Mouse (Mus musculus): Measurements from ENCODE around the gene Cxcl14. TPM values are rescaled to one million over a fixed set of nuclear protein-coding genes. Genes with fewer than 3 reads are reported as not detected.

The Cxcl14 gene
- total and polyA plus RNA-seq, 2 experiments from 2014 or later = 32.7 to 34.1 TPM

DNA sequence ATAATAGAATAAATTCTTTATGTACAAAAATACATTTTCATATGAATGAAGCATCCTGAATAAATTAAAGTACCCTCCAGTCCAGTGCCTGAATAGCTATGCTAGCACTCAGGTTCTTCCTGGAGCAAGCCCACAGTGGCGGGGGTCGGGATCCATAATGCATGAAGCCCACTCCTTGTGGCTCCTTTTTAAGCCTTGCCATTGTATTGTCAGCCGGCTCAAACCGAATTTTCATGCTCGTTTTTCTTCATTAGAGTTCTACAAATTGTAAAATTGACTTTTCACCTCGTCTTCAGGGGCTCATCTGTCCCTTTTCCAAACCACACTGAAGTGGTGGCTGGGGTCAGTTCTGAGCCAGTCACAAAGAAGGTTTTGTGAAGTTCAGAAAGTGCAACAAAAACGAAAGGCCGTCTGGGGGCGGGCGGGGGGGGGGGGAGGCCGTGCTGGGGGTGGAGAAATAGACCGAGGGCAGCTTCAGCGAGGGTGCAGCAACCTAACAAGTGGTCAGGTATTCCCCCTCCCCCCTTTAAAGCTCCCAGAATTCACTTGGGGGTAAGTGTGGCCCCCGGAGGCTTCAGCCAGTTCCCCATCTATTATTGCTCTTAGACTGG, 45.7 kb downstream of the Cxcl14 start:
- Histone ChIP-seq H3K36me3 (ENCODE audit: insufficient read depth, low read length) (no peaks in the 10 kb centered on the region), H3K9me3 (ENCODE audit: low read length) (no peaks in the 10 kb centered on the region), H3K4me2 (ENCODE audit: low read depth, low read length, poor library complexity, severe bottlenecking) (no peak overlapping the region), H3K9ac (replicated peaks; ENCODE audit: low read length, poor library complexity, severe bottlenecking) (no peak overlapping the region), H3K4me1 (ENCODE audit: insufficient read depth, low read length) (no peaks in the 10 kb centered on the region), H3K4me3 (ENCODE audit: low read depth, low read length) (no peak overlapping the region), H3K27ac (ENCODE audit: low read depth, low read length) (no peak overlapping the region), H3K27me3 (ENCODE audit: insufficient read depth, low read length) (peaks cover 89% of the 10 kb centered on the region)
- no peak for TF ChIP-seq CTCF (IDR thresholded peaks at IDR 0.05)
- DNase-seq (ENCODE audit: low spot score) = no peak
- 1% methylated on average over 13 of the region's 14 CpGs for WGBS
- ATAC-seq (ENCODE audit: low FRiP score) = no peak

- no peak for TF ChIP-seq CTCF (IDR thresholded peaks at IDR 0.05)
- H3K27me3 ChIP-seq (ENCODE audit: insufficient read depth, low read length) = peaks cover 81% of the 10 kb centered on the region
- no peak overlapping the region for H3K4me3 ChIP-seq (ENCODE audit: low read depth, low read length)
- H3K9ac ChIP-seq (replicated peaks; ENCODE audit: low read length, poor library complexity, severe bottlenecking) = no peak overlapping the region
- no peaks in the 10 kb centered on the region for H3K4me1 ChIP-seq (ENCODE audit: insufficient read depth, low read length)
- H3K4me2 ChIP-seq (ENCODE audit: low read depth, low read length, poor library complexity, severe bottlenecking) = no peak overlapping the region
- WGBS = 5% methylated on average over 13 of the region's 13 CpGs
- DNase-seq (ENCODE audit: low spot score) (no peak), ATAC-seq (ENCODE audit: low FRiP score) (no peak)
- no peaks in the 10 kb centered on the region for H3K36me3 ChIP-seq (ENCODE audit: insufficient read depth, low read length)
- no peak overlapping the region for H3K27ac ChIP-seq (ENCODE audit: low read depth, low read length)
- no peaks in the 10 kb centered on the region for H3K9me3 ChIP-seq (ENCODE audit: low read length)
Measured at GRCm38 (mm10) chr13:56249593-56250341, 46.6 kb downstream of the Cxcl14 start.

GRCm38 (mm10) chr13:56243104-56243503, 53.2 kb downstream of the Cxcl14 start:
- peaks cover 39% of the 10 kb centered on the region for H3K27me3 ChIP-seq (ENCODE audit: insufficient read depth, low read length)
- H3K4me1 ChIP-seq (ENCODE audit: insufficient read depth, low read length) = no peaks in the 10 kb centered on the region
- no peak for TF ChIP-seq CTCF (IDR thresholded peaks at IDR 0.05)
- H3K4me2 ChIP-seq (ENCODE audit: low read depth, low read length, poor library complexity, severe bottlenecking) = no peak overlapping the region
- 90% methylated on average over 5 of the region's 5 CpGs for whole genome bisulfite sequencing
- H3K27ac ChIP-seq (ENCODE audit: low read depth, low read length) = no peak overlapping the region
- H3K9ac ChIP-seq (replicated peaks; ENCODE audit: low read length, poor library complexity, severe bottlenecking) = no peak overlapping the region
- DNase-seq (ENCODE audit: low spot score) = no peak
- H3K9me3 ChIP-seq (ENCODE audit: low read length) = no peaks in the 10 kb centered on the region
- H3K4me3 ChIP-seq (ENCODE audit: low read depth, low read length) = no peak overlapping the region
- no peak for ATAC-seq (ENCODE audit: low FRiP score)
- no peaks in the 10 kb centered on the region for H3K36me3 ChIP-seq (ENCODE audit: insufficient read depth, low read length)

GRCm38 (mm10) chr13:56240012-56240770, 56.2 kb downstream of the Cxcl14 start:
- no peak overlapping the region for H3K9ac ChIP-seq (replicated peaks; ENCODE audit: low read length, poor library complexity, severe bottlenecking)
- no peaks in the 10 kb centered on the region for H3K9me3 ChIP-seq (ENCODE audit: low read length)
- no peak for TF ChIP-seq CTCF (IDR thresholded peaks at IDR 0.05)
- H3K27ac ChIP-seq (ENCODE audit: low read depth, low read length) = no peak overlapping the region
- H3K36me3 ChIP-seq (ENCODE audit: insufficient read depth, low read length) = no peaks in the 10 kb centered on the region
- no peaks in the 10 kb centered on the region for H3K4me1 ChIP-seq (ENCODE audit: insufficient read depth, low read length)
- ATAC-seq (ENCODE audit: low FRiP score) (no peak), DNase-seq (ENCODE audit: low spot score) (peak; percentile 42)
- H3K27me3 ChIP-seq (ENCODE audit: insufficient read depth, low read length) = peaks cover 32% of the 10 kb centered on the region
- WGBS = 35% methylated on average over 16 of the region's 16 CpGs
- no peak overlapping the region for H3K4me2 ChIP-seq (ENCODE audit: low read depth, low read length, poor library complexity, severe bottlenecking)
- H3K4me3 ChIP-seq (ENCODE audit: low read depth, low read length) = no peak overlapping the region

Other genes starting within 250 kb of the Cxcl14 start
- gene H2afy, start 160.2 kb downstream of the Cxcl14 start, total RNA-seq (2014; rRNA removed) = 117 and 163 TPM in 2 replicates
- 121 and 134 TPM in 2 replicates for gene H2afy, start 160.2 kb downstream of the Cxcl14 start, polyA plus RNA-seq (2015; fragmentation: Nextera tagmentation; extraction: Ambion mirVana)
- gene Tifab, start 117.7 kb downstream of the Cxcl14 start, total RNA-seq (2014; rRNA removed) = 0.49 and 0.52 TPM in 2 replicates
- 0.64 and 0.76 TPM in 2 replicates for gene Tifab, start 117.7 kb downstream of the Cxcl14 start, polyA plus RNA-seq (2015; fragmentation: Nextera tagmentation; extraction: Ambion mirVana)
- gene Neurog1, start 44.4 kb downstream of the Cxcl14 start, total RNA-seq (2014; rRNA removed) = not detected in 2 replicates
- gene Neurog1, start 44.4 kb downstream of the Cxcl14 start, polyA plus RNA-seq (2015; fragmentation: Nextera tagmentation; extraction: Ambion mirVana) = not detected in 2 replicates
- gene Gm3045, start 130.0 kb upstream of the Cxcl14 start, total RNA-seq (2014; rRNA removed) = not detected in 2 replicates
- gene Gm3045, start 130.0 kb upstream of the Cxcl14 start, polyA plus RNA-seq (2015; fragmentation: Nextera tagmentation; extraction: Ambion mirVana) = not detected in 2 replicates
- gene Slc25a48, start 141.8 kb upstream of the Cxcl14 start, total RNA-seq (2014; rRNA removed) = 0.05 and 0.28 TPM in 2 replicates
- 0.04 TPM in 1 of 2 replicates, not detected in the other for gene Slc25a48, start 141.8 kb upstream of the Cxcl14 start, polyA plus RNA-seq (2015; fragmentation: Nextera tagmentation; extraction: Ambion mirVana)
- not detected in 2 replicates for gene Il9, start 185.7 kb upstream of the Cxcl14 start, total RNA-seq (2014; rRNA removed)
- gene Il9, start 185.7 kb upstream of the Cxcl14 start, polyA plus RNA-seq (2015; fragmentation: Nextera tagmentation; extraction: Ambion mirVana) = not detected in 2 replicates
- 5.5 and 7.2 TPM in 2 replicates for gene Fbxl21, start 225.9 kb upstream of the Cxcl14 start, total RNA-seq (2014; rRNA removed)
- 3.4 and 4.3 TPM in 2 replicates for gene Fbxl21, start 225.9 kb upstream of the Cxcl14 start, polyA plus RNA-seq (2015; fragmentation: Nextera tagmentation; extraction: Ambion mirVana)

Measured in midbrain, postnatal 0 days (tissue).